Mouse (Mus musculus): ENCODE results near the gene Tns4. TPM values are rescaled to one million over a fixed set of nuclear protein-coding genes. Genes with fewer than 3 reads are reported as not detected.
A peak's percentile ranks its signal among the peaks of the same experiment; 100 is the strongest.

Gene Tns4
- polyA plus RNA-seq, 1 experiment from 2014 or later = 0.40 TPM

GRCm38 (mm10) chr11:99127785-99128682 lies 38.9 kb upstream of the Tns4 start:
- no peak for ATAC-seq (ENCODE audit: low read depth)

DNA sequence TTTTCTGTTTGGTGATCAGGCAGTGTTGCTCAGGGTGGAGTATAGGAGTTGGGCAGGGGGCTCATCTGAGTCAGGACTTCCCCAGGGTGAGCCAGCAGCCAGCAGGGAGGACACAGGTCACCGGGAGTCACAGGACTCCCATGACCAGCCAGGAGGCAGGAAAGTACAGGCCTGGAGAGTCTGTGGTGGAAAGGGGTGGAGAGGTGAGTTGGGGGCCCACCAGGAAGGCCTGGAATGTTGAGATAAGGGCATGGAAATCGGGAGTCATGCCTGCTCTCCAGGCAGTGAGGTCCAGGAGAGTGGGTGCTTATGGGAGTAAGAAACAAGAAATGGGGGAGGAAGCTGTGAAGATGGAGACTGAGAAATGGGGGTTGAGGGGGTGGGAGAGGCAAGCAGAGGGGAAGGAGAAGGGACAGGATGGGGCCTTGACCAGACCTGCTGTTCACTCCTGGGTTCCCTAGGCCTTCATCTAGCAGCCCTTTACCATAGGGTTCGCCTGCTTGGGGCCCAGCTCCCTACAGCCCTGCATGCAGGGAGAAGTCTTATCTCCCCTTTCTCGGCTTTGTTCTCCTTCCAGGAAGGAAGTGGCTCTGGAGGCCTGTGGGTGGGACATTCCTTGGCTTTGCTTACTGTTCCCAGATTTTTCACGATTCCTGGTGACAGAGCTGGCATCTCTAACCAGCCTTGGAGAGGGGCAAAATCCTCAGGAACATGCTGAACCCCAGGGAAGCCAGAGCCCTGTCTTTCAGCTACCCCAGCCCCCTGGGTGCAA lies 37.6 kb upstream of the Tns4 start:
- WGBS = 55% methylated on average over 5 of the region's 5 CpGs
- H3K4me1 ChIP-seq (replicated peaks) = peaks cover 44% of the 10 kb centered on the region
- no peak overlapping the region for H3K4me2 ChIP-seq
- H3K27ac ChIP-seq (replicated peaks) = 0 out of 2 replicates have a peak overlapping the region, but pooled peaks have one; percentile 13
- ATAC-seq (ENCODE audit: low read depth) = no peak
- no peaks in the 10 kb centered on the region for H3K9me3 ChIP-seq
- no peak overlapping the region for H3K9ac ChIP-seq
- no peaks in the 10 kb centered on the region for H3K27me3 ChIP-seq
- H3K4me3 ChIP-seq = no peak overlapping the region
- H3K36me3 ChIP-seq = no peaks in the 10 kb centered on the region

More at GRCm38 (mm10) chr11:99127785-99128682, 38.9 kb upstream of the Tns4 start:
- Histone ChIP-seq H3K9ac (no peak overlapping the region), H3K9me3 (no peaks in the 10 kb centered on the region), H3K27me3 (no peaks in the 10 kb centered on the region), H3K4me2 (no peak overlapping the region), H3K36me3 (no peaks in the 10 kb centered on the region), H3K4me1 (replicated peaks) (peaks cover 52% of the 10 kb centered on the region), H3K27ac (replicated peaks) (no peak overlapping the region), H3K4me3 (no peak overlapping the region)
- 82% methylated on average over 18 of the region's 18 CpGs for WGBS

DNA sequence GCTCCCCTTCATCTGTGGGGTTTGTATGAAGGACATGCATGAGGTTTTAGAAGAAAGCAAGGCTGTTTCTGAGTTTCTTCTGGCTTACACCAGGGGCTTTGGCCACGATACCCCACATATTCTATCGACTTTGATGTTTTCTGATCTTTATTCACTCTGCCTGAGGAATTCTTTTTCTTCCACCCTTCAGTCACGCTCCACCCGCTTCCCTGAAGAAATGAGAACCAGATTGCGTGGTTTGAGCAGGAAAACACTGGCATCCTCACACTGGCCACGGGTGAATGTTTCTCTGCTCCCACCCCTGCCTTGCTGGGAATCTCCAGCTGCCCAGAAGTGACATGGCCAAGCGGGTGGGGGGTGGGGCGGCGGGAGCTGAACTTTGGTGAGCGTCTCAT lies 35.5 kb upstream of the Tns4 start:
- 0 out of 2 replicates have a peak overlapping the region, but pooled peaks have one; percentile 23 for H3K9ac ChIP-seq
- WGBS = 45% methylated on average over 10 of the region's 10 CpGs
- ATAC-seq (ENCODE audit: low read depth) = no peak

DNA sequence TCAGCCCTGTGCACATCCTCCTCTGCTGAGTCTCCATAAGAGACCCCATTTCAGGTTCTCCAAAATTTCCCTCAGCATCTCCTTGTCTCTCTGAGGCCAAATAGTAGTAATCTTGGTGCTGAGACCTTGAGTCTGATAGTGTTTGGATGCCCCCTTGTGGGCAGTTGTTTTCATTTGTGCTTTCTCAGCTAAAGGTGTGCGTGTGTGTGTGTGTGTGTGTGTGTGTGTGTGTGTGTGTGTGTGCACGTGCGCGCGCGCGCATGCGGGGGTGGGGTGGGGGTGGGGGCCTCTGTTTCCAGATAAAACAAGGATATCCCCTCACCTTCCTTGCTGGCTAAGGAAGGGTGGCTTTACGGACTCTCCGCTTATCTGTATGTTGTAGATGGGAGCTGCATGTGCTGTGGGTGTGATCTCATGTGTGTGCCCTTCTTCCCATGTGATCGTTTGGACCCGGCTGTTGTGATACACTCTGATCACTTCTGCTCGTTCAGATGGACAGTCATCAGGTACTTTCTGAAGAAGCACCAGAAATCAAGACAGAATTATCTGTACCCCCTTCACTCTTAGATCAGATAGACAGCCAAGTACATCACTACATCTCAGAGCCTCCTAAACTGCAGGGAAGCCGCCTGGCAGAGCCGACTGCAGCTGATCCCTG lies 35.0 kb upstream of the Tns4 start:
- H3K4me2 ChIP-seq = no peak overlapping the region
- WGBS = 45% methylated on average over 15 of the region's 15 CpGs
- peaks cover 52% of the 10 kb centered on the region for H3K4me1 ChIP-seq (replicated peaks)
- ATAC-seq (ENCODE audit: low read depth) = no peak
- 0 out of 2 replicates have a peak overlapping the region, but pooled peaks have one; percentile 28 for H3K27ac ChIP-seq (replicated peaks)
- H3K9ac ChIP-seq = no peak overlapping the region
- no peaks in the 10 kb centered on the region for H3K9me3 ChIP-seq
- no peaks in the 10 kb centered on the region for H3K27me3 ChIP-seq
- no peak overlapping the region for H3K4me3 ChIP-seq
- H3K36me3 ChIP-seq = no peaks in the 10 kb centered on the region

More for the DNA sequence above, 35.5 kb upstream of the Tns4 start:
- no peaks in the 10 kb centered on the region for H3K27me3 ChIP-seq
- H3K4me2 ChIP-seq = no peak overlapping the region
- no peak overlapping the region for H3K4me3 ChIP-seq
- no peaks in the 10 kb centered on the region for H3K9me3 ChIP-seq
- peaks cover 52% of the 10 kb centered on the region for H3K4me1 ChIP-seq (replicated peaks)
- 0 out of 2 replicates have a peak overlapping the region, but pooled peaks have one; percentile 28 for H3K27ac ChIP-seq (replicated peaks)
- H3K36me3 ChIP-seq = no peaks in the 10 kb centered on the region

DNA sequence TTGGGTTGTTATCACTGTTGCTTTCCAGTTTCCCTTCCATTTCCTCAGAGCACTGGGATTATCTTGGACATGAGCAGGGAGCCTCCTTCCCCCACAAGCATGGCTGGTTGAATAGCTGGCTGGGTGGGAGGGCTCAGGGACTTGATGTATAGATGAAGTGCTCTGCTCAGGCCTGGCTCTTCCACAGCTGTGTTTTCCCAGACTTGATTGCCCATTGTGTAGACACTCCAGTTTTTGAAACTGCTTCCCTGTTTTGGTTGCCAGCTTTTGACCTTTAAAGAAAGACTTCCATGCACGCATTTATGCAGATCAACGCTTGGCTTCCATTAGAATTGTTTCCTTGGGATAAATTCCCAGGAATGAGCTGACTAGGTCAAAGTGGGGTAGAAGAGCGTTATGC lies 33.6 kb upstream of the Tns4 start:
- H3K9me3 ChIP-seq = no peaks in the 10 kb centered on the region
- no peaks in the 10 kb centered on the region for H3K36me3 ChIP-seq
- H3K4me2 ChIP-seq = no peak overlapping the region
- H3K4me1 ChIP-seq (replicated peaks) = peaks cover 48% of the 10 kb centered on the region
- no peak overlapping the region for H3K27ac ChIP-seq (replicated peaks)
- no peak overlapping the region for H3K4me3 ChIP-seq
- no peak for ATAC-seq (ENCODE audit: low read depth)
- 24% methylated on average over 3 of the region's 3 CpGs for WGBS
- H3K9ac ChIP-seq = no peak overlapping the region
- H3K27me3 ChIP-seq = no peaks in the 10 kb centered on the region

DNA sequence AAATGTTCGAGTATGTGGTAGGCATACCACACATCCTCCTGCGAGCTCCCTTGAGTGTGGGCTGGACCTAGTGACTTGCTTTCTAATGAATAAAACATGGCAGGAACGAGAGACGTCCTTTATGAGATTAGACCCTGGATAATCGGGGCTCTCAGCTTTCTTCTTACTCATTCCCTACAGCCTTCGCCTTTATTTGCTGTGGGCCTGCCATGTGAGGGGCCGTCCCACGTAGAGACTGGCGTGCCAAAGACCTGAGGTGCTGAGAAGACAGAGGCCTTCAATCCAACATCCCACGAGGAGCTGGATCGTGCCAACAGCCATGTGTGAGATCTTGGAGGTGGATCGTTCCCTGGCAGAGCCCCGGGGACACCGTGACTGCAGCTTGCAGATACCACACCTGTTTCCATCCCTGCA lies 32.1 kb upstream of the Tns4 start:
- WGBS = 47% methylated on average over 14 of the region's 14 CpGs
- H3K36me3 ChIP-seq = no peaks in the 10 kb centered on the region
- no peak for ATAC-seq (ENCODE audit: low read depth)
- no peak overlapping the region for H3K9ac ChIP-seq
- H3K27me3 ChIP-seq = no peaks in the 10 kb centered on the region
- H3K27ac ChIP-seq (replicated peaks) = peak overlapping the region; percentile 20; the same call in 1 of the 2 replicates
- H3K4me3 ChIP-seq = no peak overlapping the region
- peaks cover 38% of the 10 kb centered on the region for H3K4me1 ChIP-seq (replicated peaks)
- H3K9me3 ChIP-seq = no peaks in the 10 kb centered on the region
- H3K4me2 ChIP-seq = no peak overlapping the region

- Histone ChIP-seq H3K27me3 (no peaks in the 10 kb centered on the region), H3K4me2 (no peak overlapping the region), H3K27ac (replicated peaks) (peak overlapping the region; percentile 20; the same call in 1 of the 2 replicates)
Observed at GRCm38 (mm10) chr11:99120524-99121217, 31.6 kb upstream of the Tns4 start.

GRCm38 (mm10) chr11:99118963-99119362 lies 29.9 kb upstream of the Tns4 start:
- WGBS = 73% methylated on average over 7 of the region's 7 CpGs
- Histone ChIP-seq H3K9me3 (no peaks in the 10 kb centered on the region), H3K4me2 (no peak overlapping the region), H3K9ac (no peak overlapping the region), H3K27ac (replicated peaks) (no peak overlapping the region), H3K4me3 (no peak overlapping the region), H3K27me3 (no peaks in the 10 kb centered on the region), H3K36me3 (no peaks in the 10 kb centered on the region), H3K4me1 (replicated peaks) (peaks cover 26% of the 10 kb centered on the region)
- no peak for ATAC-seq (ENCODE audit: low read depth)

More at GRCm38 (mm10) chr11:99120524-99121217, 31.6 kb upstream of the Tns4 start:
- Histone ChIP-seq H3K4me1 (replicated peaks) (peaks cover 34% of the 10 kb centered on the region), H3K9me3 (no peaks in the 10 kb centered on the region), H3K9ac (no peak overlapping the region; the same call in 1 of the 2 replicates), H3K4me3 (no peak overlapping the region), H3K36me3 (no peaks in the 10 kb centered on the region)
- no peak for ATAC-seq (ENCODE audit: low read depth)
- WGBS = 45% methylated on average over 20 of the region's 20 CpGs

- no peak for ATAC-seq (ENCODE audit: low read depth)
- Histone ChIP-seq H3K9me3 (no peaks in the 10 kb centered on the region), H3K4me2 (no peak overlapping the region), H3K36me3 (no peaks in the 10 kb centered on the region), H3K9ac (no peak overlapping the region), H3K27ac (replicated peaks) (no peak overlapping the region), H3K4me3 (no peak overlapping the region), H3K4me1 (replicated peaks) (peaks cover 26% of the 10 kb centered on the region), H3K27me3 (no peaks in the 10 kb centered on the region)
- 100% methylated on average over 1 of the region's 1 CpGs for WGBS
Observed at GRCm38 (mm10) chr11:99118420-99118819, 29.3 kb upstream of the Tns4 start.

DNA sequence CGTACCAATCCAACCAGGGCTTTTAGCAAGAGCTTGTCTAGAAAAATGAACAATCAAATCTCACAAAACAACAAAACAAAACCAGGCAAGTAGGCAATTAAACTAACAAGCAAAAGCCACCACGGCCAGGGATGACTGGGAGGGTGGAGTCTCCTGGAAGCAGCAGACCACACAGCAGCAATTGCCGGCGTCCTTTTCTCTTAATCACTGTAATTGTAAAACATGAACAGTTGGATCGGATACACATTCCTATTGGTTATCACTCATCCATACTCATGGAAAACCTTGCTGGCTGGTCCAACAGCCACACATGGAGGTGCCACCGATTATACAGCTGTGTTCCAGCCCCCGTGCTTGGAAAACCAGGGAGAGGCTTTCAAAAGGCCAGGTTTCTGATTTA lies 28.8 kb upstream of the Tns4 start:
- WGBS = 80% methylated on average over 7 of the region's 7 CpGs
- Histone ChIP-seq H3K4me1 (replicated peaks) (peaks cover 29% of the 10 kb centered on the region), H3K4me3 (no peak overlapping the region), H3K9ac (no peak overlapping the region), H3K36me3 (no peaks in the 10 kb centered on the region), H3K9me3 (no peaks in the 10 kb centered on the region), H3K27me3 (no peaks in the 10 kb centered on the region), H3K27ac (replicated peaks) (no peak overlapping the region), H3K4me2 (no peak overlapping the region)
- ATAC-seq (ENCODE audit: low read depth) = no peak

DNA sequence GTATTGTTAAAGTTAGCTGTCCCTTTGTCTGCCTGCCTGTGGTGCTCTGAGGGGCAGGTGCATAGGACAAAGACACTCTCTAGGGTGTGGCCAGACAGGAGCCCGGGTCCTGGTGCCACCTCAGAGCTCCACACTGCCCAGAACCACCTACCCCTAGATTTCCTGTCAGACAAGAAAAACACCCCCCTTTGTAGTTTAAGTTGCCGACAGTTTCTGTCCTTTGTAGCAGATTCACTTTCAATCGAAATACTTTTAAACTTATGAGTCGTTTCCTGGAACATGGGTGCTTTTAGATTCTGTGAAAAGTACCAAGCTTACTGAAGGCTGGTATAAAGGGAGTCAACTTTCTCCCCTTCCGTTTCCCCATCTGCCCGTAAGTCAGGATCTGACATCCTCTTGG lies 26.8 kb upstream of the Tns4 start:
- Histone ChIP-seq H3K36me3 (no peaks in the 10 kb centered on the region), H3K4me1 (replicated peaks) (peaks cover 28% of the 10 kb centered on the region), H3K9ac (no peak overlapping the region), H3K27me3 (no peaks in the 10 kb centered on the region), H3K9me3 (no peaks in the 10 kb centered on the region), H3K27ac (replicated peaks) (no peak overlapping the region), H3K4me2 (no peak overlapping the region), H3K4me3 (no peak overlapping the region)
- 80% methylated on average over 6 of the region's 6 CpGs for WGBS
- ATAC-seq (ENCODE audit: low read depth) = no peak

All from neural tube, embryonic 13.5 days (tissue).